Mouse (Mus musculus) heart, postnatal 25 days (tissue): ENCODE results near the gene Ccnf. TPM values are rescaled to one million over a fixed set of nuclear protein-coding genes. Genes with fewer than 3 reads are reported as not detected.

Source experiments
- DNase-seq: peaks from one replicate; pipeline ENCODE4 v3.0.0; 2022; ENCODE audit warnings: low spot score
- intact Hi-C: fragments of 180-260 bp; cut with DNase I; formaldehyde crosslinking; loops from one replicate; pipeline ENCODE4 v1.15.1; 2025
- total RNA-seq, 2 experiments: library from RNA; stranded (reverse); gene quantifications; 2 replicates each; pipeline ENCODE4 v1.2.3; 2021

Ccnf gene
- total RNA-seq, 2 experiments from 2014 or later, result 1.1 to 1.2 TPM

- intact Hi-C loops, result loop anchor here (2.0 kb wide), 1 partner anchor 35 kb away; no protein-coding TSS in a partner anchor
- DNase-seq, result peak; percentile 87
These were observed 45.9 kb downstream of the Ccnf start, which contains the start of gene Tbc1d24 for GRCm38 (mm10) chr17:24205284-24205888. Gene Tbc1d24 (minus strand): TSS chr17:24205562.

- intact Hi-C loops, result loop anchor here (2.0 kb wide), 1 partner anchor 34 kb away; no protein-coding TSS in a partner anchor
- DNase-seq, result no peak
These were observed 46.4 kb downstream of the Ccnf start for GRCm38 (mm10) chr17:24204846-24205245.

- intact Hi-C loops, result loop anchor here (2.0 kb wide), 1 partner anchor 33 kb away; no protein-coding TSS in a partner anchor
- no peak for DNase-seq
These were observed 47.4 kb downstream of the Ccnf start for GRCm38 (mm10) chr17:24203611-24204534.

- intact Hi-C loops, result no loop called here
- no peak for DNase-seq
These were observed 48.2 kb downstream of the Ccnf start for GRCm38 (mm10) chr17:24203068-24203467.

DNA sequence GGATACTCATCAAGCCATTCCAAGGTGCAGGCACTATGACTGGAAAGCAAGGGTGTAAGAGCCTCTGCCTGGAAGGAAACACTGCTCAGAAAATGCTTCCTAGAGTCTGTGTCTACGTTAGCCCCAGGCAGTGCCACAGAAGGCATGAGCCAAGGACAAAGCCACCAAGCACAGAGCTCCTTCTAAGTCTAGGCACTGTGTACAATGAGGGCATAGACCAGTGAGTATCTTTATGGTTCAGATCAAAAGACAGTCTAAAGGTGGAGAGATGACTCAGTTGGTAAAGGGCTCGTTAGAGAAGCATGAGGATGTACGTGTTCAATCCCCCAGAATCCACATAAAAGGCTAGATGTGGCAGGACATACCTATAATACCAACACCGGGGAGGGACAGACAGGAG lies 50.2 kb downstream of the Ccnf start:
- intact Hi-C loops, result no loop called here
- DNase-seq, result no peak

- intact Hi-C loops, result no loop called here
- no peak for DNase-seq
These were observed 51.5 kb downstream of the Ccnf start for GRCm38 (mm10) chr17:24199741-24200140.

- no peak for DNase-seq
- intact Hi-C loops, result no loop called here
These were observed 52.0 kb downstream of the Ccnf start for GRCm38 (mm10) chr17:24199252-24199651.

DNA sequence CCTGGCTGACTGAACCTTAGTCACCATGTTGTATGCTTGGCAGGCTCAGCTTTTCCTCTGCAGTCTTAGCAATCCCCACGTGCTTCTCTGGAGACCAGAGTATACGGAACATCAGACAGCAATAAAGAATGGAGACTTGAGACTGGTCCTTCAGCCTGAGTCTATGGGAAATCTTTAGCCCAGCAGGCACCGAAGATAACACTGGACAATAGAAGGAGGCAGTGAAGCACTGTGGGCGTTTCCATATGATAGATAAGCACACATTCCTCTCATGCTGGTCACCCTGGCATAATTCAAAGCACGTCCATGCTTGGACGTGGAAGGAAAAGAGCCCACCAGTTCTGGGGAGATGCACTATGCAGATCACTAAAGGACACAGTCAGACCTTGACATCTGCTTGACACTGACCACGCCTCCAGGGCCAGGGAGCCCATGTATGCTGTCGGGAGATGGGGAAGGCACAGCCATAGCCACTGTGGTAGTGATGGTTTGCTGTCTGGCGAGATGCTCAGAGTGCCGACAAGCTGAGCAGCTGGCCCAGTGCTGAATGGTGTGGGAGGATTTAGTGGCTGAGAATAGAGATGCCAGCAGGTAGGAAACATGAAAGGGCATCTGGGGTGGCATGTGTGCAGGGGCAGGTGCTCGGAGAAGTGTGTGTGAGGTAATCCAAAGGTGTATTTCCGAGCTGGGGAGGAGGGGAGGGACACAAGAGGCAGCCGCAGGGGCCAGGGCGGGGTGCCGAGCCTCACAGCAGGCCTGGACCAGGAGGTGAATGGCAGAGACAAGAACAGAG lies 54.1 kb downstream of the Ccnf start:
- intact Hi-C loops, result no loop called here
- DNase-seq, result no peak

DNA sequence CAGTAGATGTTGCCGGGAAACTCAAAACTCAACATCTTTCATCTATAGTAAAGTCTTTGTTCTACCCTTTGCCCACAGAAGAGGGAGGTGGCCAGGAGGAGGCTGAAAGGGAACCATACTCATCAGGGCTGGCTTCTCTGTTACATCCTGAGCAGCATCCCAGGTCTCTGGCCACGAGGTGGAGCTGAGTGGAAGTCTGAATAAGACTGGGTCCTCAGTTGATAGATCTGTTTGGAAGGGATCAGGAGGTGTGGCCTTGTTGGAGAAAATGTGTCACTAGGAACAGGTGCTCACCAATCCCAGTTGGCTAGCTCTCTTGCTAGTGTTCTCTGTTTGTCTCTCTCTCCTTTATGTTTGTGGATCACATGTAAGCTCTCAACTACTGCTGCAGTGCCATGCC lies 55.9 kb downstream of the Ccnf start:
- intact Hi-C loops, result no loop called here
- DNase-seq, result no peak

GRCm38 (mm10) chr17:24193769-24194168 lies 57.5 kb downstream of the Ccnf start:
- intact Hi-C loops, result no loop called here
- DNase-seq, result no peak

- DNase-seq, result no peak
- intact Hi-C loops, result no loop called here
These were observed 58.0 kb downstream of the Ccnf start for GRCm38 (mm10) chr17:24193268-24193667.

DNA sequence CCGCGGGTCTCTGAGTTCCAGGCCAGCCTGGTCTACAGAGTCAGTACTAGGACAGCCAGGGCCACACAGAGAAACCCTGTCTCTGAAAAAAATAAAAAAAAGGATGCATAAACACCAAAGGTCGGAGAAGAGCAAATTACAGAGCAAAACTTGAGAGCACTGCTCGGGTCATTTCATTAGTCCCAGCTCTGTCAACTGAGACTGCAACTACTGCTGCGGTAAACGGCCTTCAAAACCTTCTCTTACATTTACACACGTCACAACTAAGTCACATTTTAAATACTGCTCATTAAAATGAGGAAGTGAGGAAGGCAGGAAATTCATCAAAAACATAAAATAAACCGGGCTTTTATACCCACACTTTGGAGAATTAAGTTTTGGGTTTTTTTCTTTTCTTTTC lies 58.4 kb downstream of the Ccnf start:
- no peak for DNase-seq
- intact Hi-C loops, result no loop called here

DNA sequence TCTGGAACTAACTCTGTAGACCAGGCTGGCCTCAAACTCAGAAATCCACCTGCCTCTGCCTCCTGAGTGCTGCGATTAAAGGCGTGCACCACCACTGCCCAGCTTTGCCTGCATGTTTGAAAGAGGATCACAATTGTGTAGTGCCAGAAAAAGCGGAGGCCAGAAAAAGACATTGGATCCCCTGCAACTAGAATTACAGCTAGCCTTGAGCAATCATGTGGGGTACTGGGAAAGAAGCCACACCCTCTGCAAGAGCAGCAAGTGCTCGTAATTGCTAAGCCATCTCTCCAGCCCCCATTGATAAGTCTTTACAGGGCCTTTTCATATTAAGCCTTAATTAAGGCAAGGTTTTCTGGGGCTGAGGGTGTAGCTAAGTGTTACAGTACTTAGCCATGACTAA lies 59.8 kb downstream of the Ccnf start:
- intact Hi-C loops, result no loop called here
- DNase-seq, result no peak

GRCm38 (mm10) chr17:24190934-24191333 lies 60.4 kb downstream of the Ccnf start:
- DNase-seq, result no peak
- intact Hi-C loops, result no loop called here

DNA sequence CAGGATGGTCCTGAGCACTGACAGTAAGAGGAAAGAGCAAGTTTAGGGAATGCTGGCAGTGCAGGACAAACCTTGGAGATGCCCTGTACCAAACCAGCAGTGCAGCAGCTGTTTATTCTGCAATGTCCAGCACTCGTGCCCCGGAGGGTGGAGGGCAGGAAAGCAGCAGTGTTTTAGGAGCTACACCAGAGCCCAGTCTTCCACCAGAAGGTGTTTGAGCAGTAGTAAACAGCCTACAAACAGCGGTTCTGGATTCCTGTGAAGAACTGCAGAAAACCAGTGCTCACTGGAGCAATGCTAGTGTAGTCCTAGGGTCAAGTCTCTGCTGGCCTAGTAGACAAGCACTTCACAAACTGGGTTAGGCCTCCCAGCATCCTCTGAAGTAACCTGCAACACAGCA lies 77.0 kb downstream of the Ccnf start:
- DNase-seq, result no peak
- intact Hi-C loops, result loop anchor here (5.0 kb wide), 1 partner anchor 78 kb away; the partner anchor contains the start of gene Ccnf

DNA sequence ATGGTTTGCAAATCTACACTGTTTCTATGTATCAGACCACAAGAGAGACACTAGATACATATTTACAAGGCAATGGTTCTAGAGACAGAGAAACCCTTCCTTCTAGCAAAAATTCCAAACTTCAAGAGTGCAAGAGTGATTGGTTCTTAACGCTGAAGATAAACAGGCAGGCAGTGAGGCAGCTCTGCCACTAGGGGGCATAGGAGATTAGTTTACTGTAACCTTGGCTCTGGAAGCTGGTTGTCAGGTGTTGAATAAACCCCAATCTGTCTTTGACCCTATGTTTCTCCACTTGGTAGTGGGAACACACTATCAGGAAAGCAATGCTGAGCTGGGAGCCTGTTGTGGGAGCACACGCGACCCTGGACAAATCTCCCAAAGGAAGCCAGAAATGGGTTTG lies 77.9 kb downstream of the Ccnf start:
- intact Hi-C loops, result loop anchor here (1.0 to 5.0 kb wide), 4 partner anchors 79 to 217 kb away; partner anchors contain the start of genes Abca17, Abca3 and Ccnf
- no peak for DNase-seq
